Mouse (Mus musculus): ENCODE data around the gene Lyl1.

GRCm38 (mm10) chr8:84725246-84725940 is 24.1 kb downstream of the Lyl1 start:
- TF ChIP-seq CTCF (IDR thresholded peaks at IDR 0.05; ENCODE audit: low read depth, low read length) (no peak), TAL1 (conservative IDR thresholded peaks at IDR 0.05; ENCODE audit: low read depth, low read length) (no peak)
